Mouse (Mus musculus) naive thymus-derived CD4-positive, alpha-beta T cell, adult 5 months (primary cell): Measurements from ENCODE around the gene Mapkap1. TPM values are rescaled to one million over a fixed set of nuclear protein-coding genes. Genes with fewer than 3 reads are reported as not detected.

Experiments
- polyA plus RNA-seq: library from polyadenylated mRNA; unstranded; fragments of 100-300 nt; shearing (Covaris generic); gene quantifications from one replicate; pipeline ENCODE4 v1.2.1, GENCODE M21; 2017

Mapkap1 gene
- 100 TPM for polyA plus RNA-seq

GRCm38 (mm10) chr2:34406601-34407464, at the start of gene Mapkap1:
Gene Mapkap1, plus strand, starts transcription at chr2:34406771.

GRCm38 (mm10) chr2:34372305-34373301, 34.0 kb upstream of the Mapkap1 start, which contains the start of gene Pbx3:
Gene Pbx3, minus strand, starts transcription at chr2:34373142.

Other genes starting within 250 kb of the Mapkap1 start
- gene Pbx3, start 33.6 kb upstream of the Mapkap1 start, polyA plus RNA-seq, result 1.9 TPM